Mouse (Mus musculus) midbrain, embryonic 14.5 days (tissue): ENCODE measurements around the gene Tsga13. TPM values are rescaled to one million over a fixed set of nuclear protein-coding genes. Genes with fewer than 3 reads are reported as not detected.

Experiments used
- ATAC-seq: fragments of 200-750 bp; cut with Nextera tagmentation; 2 replicates; pipeline ENCODE4 v1.8.0; 2017; ENCODE audit warnings: moderate number of reproducible peaks, moderate library complexity; ENCODE audit not compliant: low FRiP score, low TSS enrichment
- DNase-seq: peaks from one replicate; pipeline ENCODE4 v3.0.0-alpha.2; 2015
- H3K27ac ChIP-seq: fragments of 300-500 bp; sonication (generic); replicated peaks from 2 replicates; pipeline ENCODE4 v1.5.1; 2014; ENCODE audit warnings: mild to moderate bottlenecking, low read depth, low read length, moderate library complexity
- H3K27me3 ChIP-seq: fragments of 300-500 bp; sonication (generic); 2 replicates; pipeline ENCODE4 v1.6.1; 2014; ENCODE audit warnings: low read length, control low read depth, mixed read lengths; ENCODE audit not compliant: control insufficient read depth, insufficient read depth
- H3K36me3 ChIP-seq: fragments of 300-500 bp; sonication (generic); 2 replicates; pipeline ENCODE4 v1.6.1; 2014; ENCODE audit warnings: low read length, control low read depth; ENCODE audit not compliant: control insufficient read depth, insufficient read depth
- H3K4me1 ChIP-seq: fragments of 300-500 bp; sonication (generic); 2 replicates; pipeline ENCODE4 v1.6.1; 2014; ENCODE audit warnings: mild to moderate bottlenecking, antibody characterized with exemption, low read length, control low read depth; ENCODE audit not compliant: control insufficient read depth, insufficient read depth
- H3K4me2 ChIP-seq: fragments of 300-500 bp; sonication (generic); 2 replicates; pipeline ENCODE4 v1.6.1; 2014; ENCODE audit warnings: mild to moderate bottlenecking, low read length, moderate library complexity
- H3K4me3 ChIP-seq: fragments of 300-500 bp; sonication (generic); replicated peaks from 2 replicates; pipeline ENCODE4 v1.5.1; 2014; ENCODE audit warnings: low read depth, low read length
- H3K9ac ChIP-seq: fragments of 300-500 bp; sonication (generic); replicated peaks from 2 replicates; pipeline ENCODE4 v1.6.1; 2014; ENCODE audit warnings: mild to moderate bottlenecking, low read length, moderate library complexity
- H3K9me3 ChIP-seq: fragments of 300-500 bp; sonication (generic); 2 replicates; pipeline ENCODE4 v1.6.1; 2016; ENCODE audit warnings: low read length, control low read depth, mixed read lengths; ENCODE audit not compliant: control insufficient read depth
- WGBS: fragments of 180-500 bp; shearing (Covaris S2); extraction: QIAGEN DNeasy Blood & Tissue Kit; methylation state at CpG from one replicate; pipeline ENCODE4 v1.1.7; 2014; 5-methylcytosine and 5-hydroxymethylcytosine counted together
- polyA plus RNA-seq: library from polyadenylated mRNA; unstranded; fragments of >200 nt; fragmentation: Nextera tagmentation; extraction: Ambion mirVana; gene quantifications from 2 replicates; pipeline ENCODE4 v1.2.1, GENCODE M21; 2014

The Tsga13 gene
- 0.39 TPM in 1 of 2 replicates, not detected in the other for polyA plus RNA-seq

- no peak within 1 kb of the TSS for H3K9ac ChIP-seq
- ATAC-seq (no peak), DNase-seq (no peak)
- H3K4me1 ChIP-seq: no peaks in the 10 kb centered on the region
- H3K27ac ChIP-seq: no peak within 1 kb of the TSS
- H3K9me3 ChIP-seq: no peaks in the 10 kb centered on the region
- H3K36me3 ChIP-seq: no peaks in the 10 kb centered on the region
- no peak within 1 kb of the TSS for H3K4me2 ChIP-seq
- no peaks in the 10 kb centered on the region for H3K27me3 ChIP-seq
- WGBS: 92% methylated on average over 2 of the region's 2 CpGs
- H3K4me3 ChIP-seq: no peak within 1 kb of the TSS
These were observed at the start of gene Tsga13 for GRCm38 (mm10) chr6:30915473-30915872. Gene Tsga13, minus strand, starts transcription at chr6:30915573.

GRCm38 (mm10) chr6:30958736-30959540, 43.6 kb upstream of the Tsga13 start, which contains the start of gene Klf14:
Gene Klf14, minus strand, starts transcription at chr6:30959078.
- H3K9ac ChIP-seq: no peak within 1 kb of the TSS
- H3K27me3 ChIP-seq: peaks cover 68% of the 10 kb centered on the region
- DNase-seq: peak; percentile 58
- no peak for ATAC-seq
- peak within 1 kb of the TSS; percentile 54 for H3K4me2 ChIP-seq
- peaks cover 35% of the 10 kb centered on the region for H3K9me3 ChIP-seq
- no peaks in the 10 kb centered on the region for H3K36me3 ChIP-seq
- no peak within 1 kb of the TSS for H3K27ac ChIP-seq
- WGBS: under 1% methylated on average over 75 of the region's 75 CpGs
- H3K4me1 ChIP-seq: no peaks in the 10 kb centered on the region
- H3K4me3 ChIP-seq: peak within 1 kb of the TSS; percentile 38

GRCm38 (mm10) chr6:30957784-30958735, 42.7 kb upstream of the Tsga13 start:
- Histone ChIP-seq H3K27ac (no peak overlapping the region), H3K4me2 (peak overlapping the region; percentile 54), H3K36me3 (no peaks in the 10 kb centered on the region), H3K9ac (no peak overlapping the region), H3K4me3 (peak overlapping the region; percentile 38), H3K4me1 (no peaks in the 10 kb centered on the region), H3K27me3 (peaks cover 65% of the 10 kb centered on the region), H3K9me3 (peaks cover 35% of the 10 kb centered on the region)
- WGBS: 2% methylated on average over 84 of the region's 84 CpGs
- ATAC-seq (no peak), DNase-seq (peak; percentile 79)

- Histone ChIP-seq H3K9me3 (no peaks in the 10 kb centered on the region), H3K9ac (no peak overlapping the region), H3K36me3 (no peaks in the 10 kb centered on the region), H3K4me2 (no peak overlapping the region), H3K4me3 (no peak overlapping the region), H3K27me3 (no peaks in the 10 kb centered on the region), H3K4me1 (no peaks in the 10 kb centered on the region), H3K27ac (no peak overlapping the region)
- no peak for DNase-seq
- WGBS: 44% methylated on average over 5 of the region's 5 CpGs
- ATAC-seq: no peak
These were observed 23.9 kb upstream of the Tsga13 start for GRCm38 (mm10) chr6:30939264-30939663.

GRCm38 (mm10) chr6:30922821-30923220, 7.4 kb upstream of the Tsga13 start:
- no peak for ATAC-seq
- peak; percentile 53 for DNase-seq
- H3K4me2 ChIP-seq: no peak overlapping the region
- no peak overlapping the region for H3K27ac ChIP-seq
- no peaks in the 10 kb centered on the region for H3K4me1 ChIP-seq
- no peaks in the 10 kb centered on the region for H3K9me3 ChIP-seq
- H3K9ac ChIP-seq: no peak overlapping the region
- 41% methylated on average over 2 of the region's 2 CpGs for WGBS
- H3K36me3 ChIP-seq: no peaks in the 10 kb centered on the region
- no peaks in the 10 kb centered on the region for H3K27me3 ChIP-seq
- no peak overlapping the region for H3K4me3 ChIP-seq

GRCm38 (mm10) chr6:30921826-30922225, 6.5 kb upstream of the Tsga13 start:
- ATAC-seq: no peak
- DNase-seq: no peak
- H3K4me1 ChIP-seq: no peaks in the 10 kb centered on the region
- no peak overlapping the region for H3K9ac ChIP-seq
- peak overlapping the region; percentile 60 for H3K4me2 ChIP-seq
- H3K27me3 ChIP-seq: no peaks in the 10 kb centered on the region
- no peak overlapping the region for H3K27ac ChIP-seq
- H3K9me3 ChIP-seq: no peaks in the 10 kb centered on the region
- H3K4me3 ChIP-seq: no peak overlapping the region
- 62% methylated on average over 10 of the region's 11 CpGs for WGBS
- no peaks in the 10 kb centered on the region for H3K36me3 ChIP-seq

GRCm38 (mm10) chr6:30920834-30921675, 5.7 kb upstream of the Tsga13 start:
- peak; percentile 77 for DNase-seq
- Histone ChIP-seq H3K4me1 (no peaks in the 10 kb centered on the region), H3K27me3 (no peaks in the 10 kb centered on the region), H3K4me3 (peak overlapping the region; percentile 30), H3K4me2 (peak overlapping the region; percentile 60), H3K9ac (peak overlapping the region; percentile 44), H3K27ac (peak overlapping the region; percentile 64), H3K9me3 (no peaks in the 10 kb centered on the region), H3K36me3 (no peaks in the 10 kb centered on the region)
- no peak for ATAC-seq
- 19% methylated on average over 21 of the region's 21 CpGs for WGBS

GRCm38 (mm10) chr6:30907970-30908369, 7.4 kb downstream of the Tsga13 start:
- H3K9ac ChIP-seq: no peak overlapping the region
- ATAC-seq: no peak
- no peaks in the 10 kb centered on the region for H3K36me3 ChIP-seq
- no peaks in the 10 kb centered on the region for H3K9me3 ChIP-seq
- DNase-seq: peak; percentile 27
- no peaks in the 10 kb centered on the region for H3K27me3 ChIP-seq
- H3K27ac ChIP-seq: no peak overlapping the region; the same call in 1 of the 2 replicates
- H3K4me2 ChIP-seq: no peak overlapping the region
- H3K4me3 ChIP-seq: no peak overlapping the region
- WGBS: 41% methylated on average over 3 of the region's 3 CpGs
- peaks cover 8% of the 10 kb centered on the region for H3K4me1 ChIP-seq
